Mouse (Mus musculus) neutrophil, adult 65 days (primary cell): ENCODE measurements around the gene 9230104L09Rik. TPM values are rescaled to one million over a fixed set of nuclear protein-coding genes. Genes with fewer than 3 reads are reported as not detected.

Source experiments
- total RNA-seq: library from RNA; stranded (reverse); gene quantifications from 2 replicates; pipeline ENCODE4 v1.2.4, GENCODE M21; 2023

Gene 9230104L09Rik
- total RNA-seq: not detected in 2 replicates

DNA sequence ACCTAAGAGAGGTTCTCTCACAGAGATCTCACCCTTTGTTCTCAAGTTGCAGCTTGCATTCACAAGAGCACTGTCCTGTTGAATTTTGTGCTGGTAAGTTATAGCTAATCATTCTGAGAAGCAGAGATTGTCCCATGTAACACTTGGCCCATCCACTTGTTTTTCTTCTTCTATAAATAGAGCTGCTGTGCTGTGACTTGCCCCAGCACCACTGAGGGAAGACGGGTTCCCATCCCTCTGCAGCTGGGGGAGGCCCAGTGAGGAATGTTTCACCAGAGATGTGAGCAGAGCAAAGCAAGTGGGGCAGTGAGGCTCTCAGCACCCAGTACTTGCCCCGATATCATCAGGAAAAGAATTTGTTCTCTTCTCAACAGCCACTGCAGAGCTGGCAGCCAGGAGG is at the start of gene 9230104L09Rik:
Gene 9230104L09Rik (minus strand): TSS at position 73 of the 400 bp plus-strand sequence.

DNA sequence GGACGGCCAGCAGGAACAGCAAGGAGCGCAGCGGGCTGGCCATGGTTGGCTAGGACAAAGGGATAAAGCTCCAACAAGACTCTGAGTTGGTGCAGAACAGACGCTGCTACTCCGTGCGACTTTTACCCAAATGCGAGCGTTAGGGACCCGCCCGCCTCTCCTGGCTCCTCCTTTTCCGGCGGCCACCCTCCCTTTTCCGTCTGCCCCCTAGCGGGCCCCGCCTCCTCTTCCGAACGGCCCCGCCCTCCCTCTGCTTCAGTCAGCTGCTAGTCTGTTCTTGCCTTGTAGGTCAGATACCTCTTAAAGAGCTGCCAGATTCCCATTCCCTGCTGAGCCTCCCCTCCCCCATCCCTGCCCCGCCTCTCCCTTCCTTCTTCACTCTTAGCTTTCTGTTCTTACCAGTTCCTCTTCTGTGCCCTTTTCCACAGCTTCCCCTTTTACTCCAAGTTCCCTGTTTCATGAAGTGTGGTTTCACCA is 10.5 kb upstream of the 9230104L09Rik start, which contains the start of gene Cst3:
Gene Cst3 (minus strand): TSS at position 358 of the 477 bp plus-strand sequence.

DNA sequence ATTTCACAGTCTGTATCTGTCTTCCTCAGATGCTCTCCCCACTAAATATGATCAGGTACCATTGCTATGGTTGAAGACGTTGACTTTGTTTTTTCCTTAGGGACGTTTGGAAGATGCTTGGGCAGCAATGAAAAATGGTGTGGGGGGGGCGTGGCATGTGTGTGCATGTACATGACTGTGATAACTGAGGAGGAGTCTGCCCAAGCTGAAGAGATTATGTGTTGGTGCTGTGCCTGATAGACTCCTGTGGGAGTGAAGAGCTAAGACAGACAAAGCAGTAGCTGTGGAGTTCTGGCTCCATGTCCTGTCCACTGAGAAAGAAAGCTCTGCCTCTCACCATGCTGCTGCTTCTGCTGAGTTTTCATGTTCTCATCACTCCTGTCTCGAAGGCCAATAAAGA is 29.9 kb downstream of the 9230104L09Rik start, which contains the start of gene Cst9:
Gene Cst9 (plus strand): TSS at position 236 of the 400 bp plus-strand sequence.

DNA sequence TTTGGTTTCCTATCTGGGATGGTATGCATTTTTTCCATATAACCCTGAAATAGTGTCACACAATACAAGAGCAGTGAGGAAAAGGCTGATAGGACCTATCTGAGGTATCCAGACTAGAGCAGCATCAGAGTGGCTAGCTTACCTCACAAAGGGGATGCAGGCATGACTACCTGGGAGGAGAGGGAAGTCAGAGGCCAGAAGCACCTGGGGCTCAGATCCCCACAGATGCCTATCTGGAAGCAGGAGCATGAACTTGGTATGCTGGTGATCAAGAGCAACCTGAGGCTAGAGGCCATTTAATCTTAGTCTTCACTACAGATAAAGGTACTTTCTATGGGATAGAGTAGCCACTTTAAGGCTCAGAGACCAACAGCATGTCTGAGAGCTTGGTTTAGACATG is 44.9 kb downstream of the 9230104L09Rik start, which contains the start of gene Cst13:
Gene Cst13 (plus strand): TSS at position 173 of the 400 bp plus-strand sequence.

DNA sequence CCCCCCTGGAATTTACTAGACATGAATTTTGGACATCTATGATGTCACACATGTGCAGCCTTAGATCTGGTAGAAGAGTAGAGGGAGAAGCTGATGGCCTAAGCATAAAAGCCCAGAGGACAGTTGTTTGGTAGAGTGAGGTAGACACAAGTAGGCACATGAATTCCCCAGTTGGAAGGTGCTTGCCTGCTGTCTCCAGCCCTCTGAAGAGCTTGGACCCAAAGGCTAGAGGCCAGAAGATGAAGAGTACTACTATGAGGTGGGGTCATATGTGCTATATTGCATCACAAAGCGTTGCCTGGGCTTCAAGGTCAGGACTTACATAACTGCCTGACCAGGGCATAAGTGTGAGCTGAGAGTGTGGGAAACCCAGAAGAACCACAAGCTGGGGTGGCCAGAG is 66.4 kb downstream of the 9230104L09Rik start, which contains the start of gene Cst8:
Gene Cst8 (plus strand): TSS at position 301 of the 400 bp plus-strand sequence.

Other genes starting within 250 kb of the 9230104L09Rik start
- gene Nxt1, start 192.4 kb downstream of the 9230104L09Rik start, total RNA-seq: 16.5 and 21.5 TPM in 2 replicates
- gene Gzf1, start 184.0 kb downstream of the 9230104L09Rik start, total RNA-seq: 12.7 and 14.7 TPM in 2 replicates
- 1.3 and 2.1 TPM in 2 replicates for gene Napb, start 132.6 kb downstream of the 9230104L09Rik start, total RNA-seq
- not detected in 2 replicates for gene Cstl1, start 114.7 kb downstream of the 9230104L09Rik start, total RNA-seq
- not detected in 2 replicates for gene Cst11, start 93.5 kb downstream of the 9230104L09Rik start, total RNA-seq
- not detected in 2 replicates for gene 8030411F24Rik, start 83.0 kb downstream of the 9230104L09Rik start, total RNA-seq
- not detected in 2 replicates for gene Cst12, start 75.7 kb downstream of the 9230104L09Rik start, total RNA-seq
- not detected in 2 replicates for gene Cst8, start 66.3 kb downstream of the 9230104L09Rik start, total RNA-seq
- not detected in 2 replicates for gene Cst13, start 45.0 kb downstream of the 9230104L09Rik start, total RNA-seq
- not detected in 2 replicates for gene Cst9, start 29.9 kb downstream of the 9230104L09Rik start, total RNA-seq
- gene Cst3, start 10.7 kb upstream of the 9230104L09Rik start, total RNA-seq: 375 and 524 TPM in 2 replicates
- gene Gm1330, start 138.2 kb upstream of the 9230104L09Rik start, total RNA-seq: not detected in 2 replicates
- not detected in 2 replicates for gene Gm10750, start 152.2 kb upstream of the 9230104L09Rik start, total RNA-seq